Mouse (Mus musculus): ENCODE measurements around the gene Gm27027. TPM values are rescaled to one million over a fixed set of nuclear protein-coding genes. Genes with fewer than 3 reads are reported as not detected.

Gm27027 gene
- total RNA-seq, 1 experiment from 2014 or later = not detected

Other genes starting within 250 kb of the Gm27027 start
- 35.6 and 41.4 TPM in 2 replicates for gene Ext2, start 173.8 kb downstream of the Gm27027 start, total RNA-seq (2017)
- 17.6 and 36.4 TPM in 2 replicates for gene Accs, start 146.4 kb downstream of the Gm27027 start, total RNA-seq (2017)
- gene Accsl, start 127.2 kb downstream of the Gm27027 start, total RNA-seq (2017) = not detected in 2 replicates
- gene Gm13889, start 39.2 kb downstream of the Gm27027 start, total RNA-seq (2017) = not detected in 2 replicates
- 29.3 and 39.2 TPM in 2 replicates for gene Alkbh3, start 14.5 kb upstream of the Gm27027 start, total RNA-seq (2017)
- gene Hsd17b12, start 161.6 kb upstream of the Gm27027 start, total RNA-seq (2017) = 121 and 129 TPM in 2 replicates

Data from hematopoietic stem cell, adult 5-6 weeks (primary cell).